Mouse (Mus musculus) liver, adult 2 months (tissue): ENCODE results near the gene Ncapg2.

Experiments used
- CTCF ChIP-seq: fragments of 200-500 bp; IDR thresholded peaks from 2 replicates; pipeline ENCODE4 v1.5.1; 2011; ENCODE audit warnings: low read depth, low read length, control low read depth
- POLR2A ChIP-seq: fragments of 200-500 bp; IDR thresholded peaks from 2 replicates; pipeline ENCODE4 v1.6.1; 2011; ENCODE audit warnings: low read length, control low read depth; ENCODE audit not compliant: insufficient read depth; ENCODE audit errors: extremely low read depth

DNA sequence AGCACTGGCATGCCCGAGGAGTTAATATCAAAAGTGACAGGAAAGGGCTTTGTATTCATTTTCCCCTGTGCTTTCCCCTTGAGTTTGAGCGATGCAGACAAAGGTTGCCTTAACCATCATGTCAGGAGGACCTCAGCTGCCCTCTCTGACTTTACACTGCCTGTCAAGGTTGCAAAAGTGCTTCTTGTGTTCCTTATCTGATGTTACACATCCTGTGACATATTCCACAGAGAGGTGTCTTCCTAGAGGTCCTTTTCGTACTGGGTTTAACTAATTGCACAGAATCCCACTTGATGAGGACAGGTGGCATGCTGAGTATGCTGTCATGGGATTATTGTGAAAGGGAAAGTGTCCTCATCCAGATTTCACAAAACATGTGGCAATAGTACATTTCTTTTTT, 63.9 kb downstream of the Ncapg2 start:
- TF ChIP-seq CTCF, result no peak
- no peak for TF ChIP-seq POLR2A
